Mouse (Mus musculus) stomach, embryonic 14.5 days (tissue): Measurements from ENCODE around the gene Ppp1r12a. TPM values are rescaled to one million over a fixed set of nuclear protein-coding genes. Genes with fewer than 3 reads are reported as not detected.

ENCODE experiments used
- ATAC-seq: fragments of 200-750 bp; cut with Nextera tagmentation; 2 replicates; pipeline ENCODE4 v1.8.0; 2017; ENCODE audit warnings: low read depth, moderate TSS enrichment; ENCODE audit not compliant: insufficient number of reproducible peaks, insufficient read depth, low FRiP score
- H3K27ac ChIP-seq: fragments of 300-500 bp; sonication (generic); 2 replicates; pipeline ENCODE4 v1.5.1; 2014; ENCODE audit warnings: mild to moderate bottlenecking, low read length, moderate library complexity, mixed read lengths
- H3K27me3 ChIP-seq: fragments of 300-500 bp; sonication (generic); 2 replicates; pipeline ENCODE4 v1.6.1; 2014; ENCODE audit warnings: low read length, control low read depth, mixed read lengths; ENCODE audit not compliant: control insufficient read depth, insufficient read depth
- H3K36me3 ChIP-seq: fragments of 300-500 bp; sonication (generic); 2 replicates; pipeline ENCODE4 v1.6.1; 2014; ENCODE audit warnings: mild to moderate bottlenecking, control low read depth, low read length, moderate library complexity, mixed read lengths; ENCODE audit not compliant: control insufficient read depth, insufficient read depth
- H3K4me1 ChIP-seq: fragments of 300-500 bp; sonication (generic); 2 replicates; pipeline ENCODE4 v1.6.1; 2014; ENCODE audit warnings: low read length, control low read depth, mixed read lengths; ENCODE audit not compliant: control insufficient read depth, insufficient read depth
- H3K4me2 ChIP-seq: fragments of 300-500 bp; sonication (generic); replicated peaks from 2 replicates; pipeline ENCODE4 v1.6.1; 2014; ENCODE audit warnings: low read depth, low read length, control low read depth
- H3K4me3 ChIP-seq: fragments of 300-500 bp; sonication (generic); 2 replicates; pipeline ENCODE4 v1.5.1; 2014; ENCODE audit warnings: low read depth, low read length, control low read depth
- H3K9ac ChIP-seq: fragments of 300-500 bp; sonication (generic); replicated peaks from 2 replicates; pipeline ENCODE4 v1.6.1; 2014; ENCODE audit warnings: low read depth, mild to moderate bottlenecking, control low read depth, low read length, moderate library complexity, mixed read lengths
- H3K9me3 ChIP-seq: fragments of 300-500 bp; sonication (generic); 2 replicates; pipeline ENCODE4 v1.6.1; 2016; ENCODE audit warnings: low read depth, low read length, control low read depth; ENCODE audit not compliant: control insufficient read depth
- WGBS: fragments of 180-500 bp; shearing (Covaris S2); extraction: QIAGEN DNeasy Blood & Tissue Kit; methylation state at CpG from one replicate; pipeline ENCODE4 v1.1.7; 2014; 5-methylcytosine and 5-hydroxymethylcytosine counted together
- polyA plus RNA-seq: library from polyadenylated mRNA; unstranded; fragments of >200 nt; fragmentation: Nextera tagmentation; extraction: Ambion mirVana; gene quantifications from 2 replicates; pipeline ENCODE4 v1.2.1, GENCODE M21; 2014

Ppp1r12a gene
- polyA plus RNA-seq, 1 experiment from 2014 or later = 140 TPM

- 90% methylated on average over 6 of the region's 6 CpGs for WGBS
These were observed 28.7 kb upstream of the Ppp1r12a start for GRCm38 (mm10) chr10:108133253-108133652.

GRCm38 (mm10) chr10:108133745-108134144, 28.2 kb upstream of the Ppp1r12a start:
- Histone ChIP-seq H3K27ac (no peak overlapping the region), H3K4me3 (no peak overlapping the region), H3K27me3 (no peaks in the 10 kb centered on the region), H3K9ac (no peak overlapping the region), H3K36me3 (no peaks in the 10 kb centered on the region), H3K9me3 (no peaks in the 10 kb centered on the region), H3K4me2 (no peak overlapping the region), H3K4me1 (no peaks in the 10 kb centered on the region)
- 76% methylated on average over 5 of the region's 5 CpGs for whole genome bisulfite sequencing
- no peak for ATAC-seq

More at GRCm38 (mm10) chr10:108133253-108133652, 28.7 kb upstream of the Ppp1r12a start:
- Histone ChIP-seq H3K36me3 (no peaks in the 10 kb centered on the region), H3K4me1 (no peaks in the 10 kb centered on the region), H3K27me3 (no peaks in the 10 kb centered on the region), H3K4me3 (no peak overlapping the region), H3K4me2 (no peak overlapping the region), H3K27ac (no peak overlapping the region), H3K9me3 (no peaks in the 10 kb centered on the region), H3K9ac (no peak overlapping the region)
- ATAC-seq = no peak

- Histone ChIP-seq H3K9me3 (no peaks in the 10 kb centered on the region), H3K9ac (no peak overlapping the region), H3K27ac (no peak overlapping the region), H3K4me3 (no peak overlapping the region), H3K4me1 (no peaks in the 10 kb centered on the region), H3K4me2 (no peak overlapping the region), H3K27me3 (no peaks in the 10 kb centered on the region), H3K36me3 (no peaks in the 10 kb centered on the region)
- 84% methylated on average over 5 of the region's 5 CpGs for WGBS
- no peak for ATAC-seq
These were observed 23.6 kb upstream of the Ppp1r12a start for GRCm38 (mm10) chr10:108138347-108138746.

GRCm38 (mm10) chr10:108139788-108140187, 22.2 kb upstream of the Ppp1r12a start:
- no peaks in the 10 kb centered on the region for H3K27me3 ChIP-seq
- H3K4me1 ChIP-seq = no peaks in the 10 kb centered on the region
- H3K4me2 ChIP-seq = no peak overlapping the region
- WGBS = 79% methylated on average over 3 of the region's 3 CpGs
- H3K9ac ChIP-seq = no peak overlapping the region
- no peak overlapping the region for H3K4me3 ChIP-seq
- ATAC-seq = no peak
- H3K9me3 ChIP-seq = no peaks in the 10 kb centered on the region
- H3K27ac ChIP-seq = no peak overlapping the region
- no peaks in the 10 kb centered on the region for H3K36me3 ChIP-seq

- H3K4me2 ChIP-seq = no peak overlapping the region
- H3K9me3 ChIP-seq = no peaks in the 10 kb centered on the region
- H3K27ac ChIP-seq = no peak overlapping the region
- 87% methylated on average over 3 of the region's 3 CpGs for WGBS
- H3K4me1 ChIP-seq = no peaks in the 10 kb centered on the region
- H3K4me3 ChIP-seq = no peak overlapping the region
- H3K27me3 ChIP-seq = no peaks in the 10 kb centered on the region
- no peaks in the 10 kb centered on the region for H3K36me3 ChIP-seq
- no peak for ATAC-seq
- H3K9ac ChIP-seq = no peak overlapping the region
These were observed 21.3 kb upstream of the Ppp1r12a start for GRCm38 (mm10) chr10:108140742-108141141.

GRCm38 (mm10) chr10:108143991-108144525, 17.9 kb upstream of the Ppp1r12a start:
- ATAC-seq = no peak
- 74% methylated on average over 4 of the region's 4 CpGs for WGBS

GRCm38 (mm10) chr10:108145701-108146100, 16.3 kb upstream of the Ppp1r12a start:
- H3K4me1 ChIP-seq = no peaks in the 10 kb centered on the region
- no peak overlapping the region for H3K4me3 ChIP-seq
- no peaks in the 10 kb centered on the region for H3K9me3 ChIP-seq
- H3K9ac ChIP-seq = no peak overlapping the region
- no peak overlapping the region for H3K27ac ChIP-seq
- H3K4me2 ChIP-seq = no peak overlapping the region
- no peaks in the 10 kb centered on the region for H3K27me3 ChIP-seq
- H3K36me3 ChIP-seq = no peaks in the 10 kb centered on the region
- no peak for ATAC-seq
- 86% methylated on average over 9 of the region's 9 CpGs for WGBS

More at GRCm38 (mm10) chr10:108143991-108144525, 17.9 kb upstream of the Ppp1r12a start:
- H3K4me3 ChIP-seq = no peak overlapping the region
- no peaks in the 10 kb centered on the region for H3K9me3 ChIP-seq
- no peak overlapping the region for H3K27ac ChIP-seq
- no peaks in the 10 kb centered on the region for H3K36me3 ChIP-seq
- H3K4me2 ChIP-seq = no peak overlapping the region
- no peaks in the 10 kb centered on the region for H3K27me3 ChIP-seq
- no peaks in the 10 kb centered on the region for H3K4me1 ChIP-seq
- H3K9ac ChIP-seq = no peak overlapping the region

- Histone ChIP-seq H3K36me3 (no peaks in the 10 kb centered on the region), H3K27ac (no peak overlapping the region), H3K27me3 (no peaks in the 10 kb centered on the region), H3K4me3 (no peak overlapping the region), H3K4me2 (no peak overlapping the region), H3K9me3 (no peaks in the 10 kb centered on the region), H3K9ac (no peak overlapping the region), H3K4me1 (no peaks in the 10 kb centered on the region)
- 69% methylated on average over 9 of the region's 9 CpGs for WGBS
- no peak for ATAC-seq
These were observed 15.0 kb upstream of the Ppp1r12a start for GRCm38 (mm10) chr10:108147031-108147430.

GRCm38 (mm10) chr10:108153301-108153700, 8.7 kb upstream of the Ppp1r12a start:
- H3K27me3 ChIP-seq = no peaks in the 10 kb centered on the region
- WGBS = 80% methylated on average over 3 of the region's 3 CpGs

More at GRCm38 (mm10) chr10:108153301-108153700, 8.7 kb upstream of the Ppp1r12a start:
- no peaks in the 10 kb centered on the region for H3K9me3 ChIP-seq
- H3K4me2 ChIP-seq = no peak overlapping the region
- no peak overlapping the region for H3K27ac ChIP-seq
- no peaks in the 10 kb centered on the region for H3K36me3 ChIP-seq
- H3K4me1 ChIP-seq = no peaks in the 10 kb centered on the region
- no peak overlapping the region for H3K9ac ChIP-seq
- H3K4me3 ChIP-seq = no peak overlapping the region
- no peak for ATAC-seq
